Mouse (Mus musculus) C2C12 (cell line): ENCODE data around the gene Wasf2. TPM values are rescaled to one million over a fixed set of nuclear protein-coding genes. Genes with fewer than 3 reads are reported as not detected.

Experiments
- H3K27me3 ChIP-seq: one replicate; pipeline ENCODE4 v1.6.1; 2011; ENCODE audit not compliant: control insufficient read depth, insufficient read depth, insufficient read length
- H3K36me3 ChIP-seq: one replicate; pipeline ENCODE4 v1.6.1; 2011; ENCODE audit not compliant: control insufficient read depth, insufficient read depth
- H3K4me3 ChIP-seq: one replicate; pipeline ENCODE4 v1.5.1; 2011; ENCODE audit warnings: mild to moderate bottlenecking, control low read depth; ENCODE audit not compliant: poor library complexity, insufficient read depth, severe bottlenecking
- H3K79me2 ChIP-seq: one replicate; pipeline ENCODE4 v1.6.1; 2011; ENCODE audit not compliant: control insufficient read depth, insufficient read depth
- H3K79me3 ChIP-seq: one replicate; pipeline ENCODE4 v1.6.1; 2011; ENCODE audit warnings: low read depth, control low read depth
- H3ac ChIP-seq: one replicate; pipeline ENCODE3; 2011; ENCODE audit warnings: low read depth; ENCODE audit not compliant: control insufficient read depth, insufficient read length
- CEBPB ChIP-seq: IDR thresholded peaks from one replicate; pipeline ENCODE4 v1.6.1; 2011; ENCODE audit warnings: low read depth, mild to moderate bottlenecking, control low read depth, moderate library complexity
- CTCF ChIP-seq: IDR thresholded peaks from one replicate; pipeline ENCODE4 v1.5.1; 2011; ENCODE audit not compliant: control insufficient read depth, insufficient read depth, insufficient read length
- FOSL1 ChIP-seq: IDR thresholded peaks from one replicate; pipeline ENCODE4 v1.8.0; 2011; ENCODE audit warnings: mild to moderate bottlenecking, low read length; ENCODE audit not compliant: poor library complexity, insufficient read depth, severe bottlenecking
- MAX ChIP-seq: IDR thresholded peaks from one replicate; pipeline ENCODE4 v1.6.1; 2011; ENCODE audit warnings: mild to moderate bottlenecking, control low read depth
- MYOD1 ChIP-seq: IDR thresholded peaks from one replicate; pipeline ENCODE4 v1.6.1; 2011; ENCODE audit warnings: low read depth; ENCODE audit not compliant: control insufficient read depth, insufficient read length
- MYOG ChIP-seq: IDR thresholded peaks from one replicate; pipeline ENCODE4 v1.6.1; 2011; ENCODE audit not compliant: control insufficient read depth, insufficient read length; ENCODE audit errors: extremely low read depth
- USF1 ChIP-seq: IDR thresholded peaks from one replicate; pipeline ENCODE4 v1.6.1; 2011; ENCODE audit warnings: low read depth, mild to moderate bottlenecking, control low read depth, moderate library complexity
- polyA plus RNA-seq: library from polyadenylated mRNA; unstranded; fragments of >200 nt; fragmentation: generic; extraction: Trizol; gene quantifications from one replicate; pipeline ENCODE4 v1.2.1, GENCODE M21; 2012; ENCODE audit warnings: missing spikeins

Wasf2 gene
- polyA plus RNA-seq, 1 experiment, result 52.1 TPM

- Histone ChIP-seq H3K4me3 (peak overlapping the region; percentile 34), H3K27me3 (no peaks in the 10 kb centered on the region), H3K79me2 (no peaks in the 10 kb centered on the region), H3K36me3 (no peaks in the 10 kb centered on the region), H3K79me3 (no peaks in the 10 kb centered on the region), H3ac (peak overlapping the region; percentile 30)
- TF ChIP-seq CTCF (no peak), FOSL1 (no peak), CEBPB (no peak), MYOG (no peak), USF1 (no peak), MYOD1 (no peak), MAX (peak; percentile 64)
These were observed 82.4 kb downstream of the Wasf2 start for GRCm38 (mm10) chr4:133212562-133213267.

GRCm38 (mm10) chr4:133213268-133213590, 82.9 kb downstream of the Wasf2 start:
- no peak overlapping the region for H3ac ChIP-seq
- H3K27me3 ChIP-seq, result no peaks in the 10 kb centered on the region
- no peaks in the 10 kb centered on the region for H3K36me3 ChIP-seq
- no peak overlapping the region for H3K4me3 ChIP-seq
- no peaks in the 10 kb centered on the region for H3K79me2 ChIP-seq
- TF ChIP-seq MYOD1 (no peak), CEBPB (no peak), MYOG (no peak), CTCF (no peak), MAX (no peak), USF1 (no peak), FOSL1 (no peak)
- H3K79me3 ChIP-seq, result no peaks in the 10 kb centered on the region

GRCm38 (mm10) chr4:133213661-133214060, 83.4 kb downstream of the Wasf2 start:
- TF ChIP-seq MYOG (no peak), FOSL1 (no peak), CTCF (no peak), MAX (no peak), USF1 (no peak), CEBPB (no peak), MYOD1 (no peak)
- Histone ChIP-seq H3ac (peak overlapping the region; percentile 41), H3K27me3 (no peaks in the 10 kb centered on the region), H3K4me3 (no peak overlapping the region), H3K79me3 (no peaks in the 10 kb centered on the region), H3K36me3 (no peaks in the 10 kb centered on the region), H3K79me2 (no peaks in the 10 kb centered on the region)

GRCm38 (mm10) chr4:133217641-133218040, 87.3 kb downstream of the Wasf2 start:
- no peak overlapping the region for H3ac ChIP-seq
- H3K79me2 ChIP-seq, result no peaks in the 10 kb centered on the region
- H3K36me3 ChIP-seq, result no peaks in the 10 kb centered on the region
- no peak overlapping the region for H3K4me3 ChIP-seq
- no peaks in the 10 kb centered on the region for H3K79me3 ChIP-seq
- TF ChIP-seq MAX (no peak), USF1 (peak; percentile 59), CTCF (peak; percentile 52)
- peaks cover 29% of the 10 kb centered on the region for H3K27me3 ChIP-seq

- no peaks in the 10 kb centered on the region for H3K36me3 ChIP-seq
- H3K27me3 ChIP-seq, result peaks cover 40% of the 10 kb centered on the region
- TF ChIP-seq MAX (no peak), USF1 (no peak), MYOG (no peak), CEBPB (no peak), MYOD1 (no peak), FOSL1 (no peak), CTCF (no peak)
- no peaks in the 10 kb centered on the region for H3K79me3 ChIP-seq
- H3ac ChIP-seq, result no peak overlapping the region
- no peak overlapping the region for H3K4me3 ChIP-seq
- H3K79me2 ChIP-seq, result no peaks in the 10 kb centered on the region
These were observed 88.4 kb downstream of the Wasf2 start for GRCm38 (mm10) chr4:133218745-133219144.

- peaks cover 40% of the 10 kb centered on the region for H3K27me3 ChIP-seq
- no peak overlapping the region for H3K4me3 ChIP-seq
- TF ChIP-seq CTCF (no peak), MYOD1 (no peak), USF1 (no peak), MAX (no peak), CEBPB (no peak), FOSL1 (no peak), MYOG (no peak)
These were observed 90.4 kb downstream of the Wasf2 start for GRCm38 (mm10) chr4:133220656-133221055.

More at GRCm38 (mm10) chr4:133220656-133221055, 90.4 kb downstream of the Wasf2 start:
- Histone ChIP-seq H3K79me2 (no peaks in the 10 kb centered on the region), H3K36me3 (no peaks in the 10 kb centered on the region), H3K79me3 (no peaks in the 10 kb centered on the region), H3ac (no peak overlapping the region)
